Mouse (Mus musculus) liver, postnatal 0 days (tissue): ENCODE results near the gene Srsf1.

Experiments used
- CTCF ChIP-seq: sonication (generic); IDR thresholded peaks from 2 replicates; pipeline ENCODE4 v1.5.1; 2016; ENCODE audit warnings: antibody characterized with exemption, low read depth
- EP300 ChIP-seq: IDR thresholded peaks from 2 replicates; pipeline ENCODE4 v1.6.1; 2016; ENCODE audit warnings: antibody characterized with exemption, low read depth, mild to moderate bottlenecking

- no peak for TF ChIP-seq CTCF
- TF ChIP-seq EP300, result no peak
Observed at GRCm38 (mm10) chr11:88046323-88046937, 743 bp upstream of the Srsf1 start.
